Mouse (Mus musculus): Measurements from ENCODE around the gene Btbd35f16.
"Not testable (repeated sequence)": the region's sequence is repeated elsewhere in the genome, so short reads cannot be mapped to it uniquely, and the experiment has no call there.

Gene Btbd35f16

DNA sequence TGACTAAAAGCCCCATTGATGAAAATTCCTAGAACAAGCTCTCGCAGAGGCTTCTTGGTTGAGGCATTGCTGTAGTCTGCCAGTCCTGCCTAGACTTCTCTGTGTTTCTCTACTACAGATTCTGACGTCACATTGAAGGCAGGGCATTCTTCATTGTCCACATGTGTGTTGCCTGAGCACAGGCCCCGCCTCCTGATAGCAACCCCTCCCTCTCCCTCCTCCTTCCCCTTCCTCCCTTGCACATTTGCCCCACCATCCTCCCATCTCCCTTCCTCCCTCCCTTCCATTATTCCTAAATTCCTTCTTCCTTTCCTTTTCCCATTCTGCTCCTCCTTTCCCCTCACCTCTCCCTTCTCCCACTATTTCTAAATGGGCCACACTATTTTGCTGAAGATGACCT, at the start of gene Btbd35f16:
TSS of gene Btbd35f16 (minus strand) at position 101 of the 400 bp plus-strand sequence.
- not testable (repeated sequence) for DNase-seq (ENCODE audit: low read depth in 2 of 2, low spot score in 2 of 2)
